Mouse (Mus musculus) CH12.LX (cell line): ENCODE results near the gene Csmd2. TPM values are rescaled to one million over a fixed set of nuclear protein-coding genes. Genes with fewer than 3 reads are reported as not detected.

Experiments
- DNase-seq: peaks from one replicate; pipeline ENCODE4 v3.0.0-alpha.2; 2013; ENCODE audit errors: extremely low read depth
- H3K27ac ChIP-seq: 2 replicates; pipeline ENCODE4 v1.5.1; 2012; ENCODE audit warnings: low read depth, mild to moderate bottlenecking, control low read depth, moderate library complexity; ENCODE audit not compliant: insufficient read depth
- H3K27me3 ChIP-seq: replicated peaks from 2 replicates; pipeline ENCODE3; 2012; ENCODE audit warnings: inconsistent platforms
- H3K36me3 ChIP-seq, 2 experiments: replicated peaks in 1 of 2; 2 replicates each; pipeline versions ENCODE3 to v1.6.1; 2012; ENCODE audit warnings: inconsistent platforms in 1 of 2, low read length in 1 of 2, mild to moderate bottlenecking in 1 of 2, mixed read lengths in 1 of 2, moderate library complexity in 1 of 2; ENCODE audit not compliant: control insufficient read depth in 1 of 2, insufficient read depth in 1 of 2
- H3K4me1 ChIP-seq, 2 experiments: 2 replicates each; pipeline ENCODE4 v1.6.1; 2012; ENCODE audit warnings: inconsistent platforms in 1 of 2, moderate library complexity in 1 of 2; ENCODE audit not compliant: insufficient read depth in 2 of 2, control insufficient read depth in 1 of 2
- H3K4me2 ChIP-seq: 2 replicates; pipeline ENCODE4 v1.6.1; 2012; ENCODE audit warnings: low read depth, mild to moderate bottlenecking, control low read depth; ENCODE audit not compliant: poor library complexity, insufficient read depth, severe bottlenecking
- H3K4me3 ChIP-seq, 3 experiments: fragments of 150-350 bp in 1 of 3; sonication (generic) in 1 of 3; replicated peaks in 1 of 3; 2 replicates each; pipeline versions ENCODE3 to v1.5.1; 2011 to 2012; ENCODE audit warnings: low read depth in 2 of 3, low read length in 2 of 3, mild to moderate bottlenecking in 2 of 3, moderate library complexity in 2 of 3, control low read depth in 1 of 3, improper control_type of control experiment in 1 of 3, inconsistent platforms in 1 of 3, mixed read lengths in 1 of 3; ENCODE audit not compliant: poor library complexity in 1 of 3
- H3K79me2 ChIP-seq: replicated peaks from 2 replicates; pipeline ENCODE4 v1.6.1; 2012; ENCODE audit warnings: mild to moderate bottlenecking, moderate library complexity; ENCODE audit not compliant: control insufficient read depth, poor library complexity, insufficient read depth, severe bottlenecking; ENCODE audit errors: extremely low read depth
- H3K9ac ChIP-seq: 2 replicates; pipeline ENCODE4 v1.6.1; 2012; ENCODE audit warnings: low read depth, mild to moderate bottlenecking, control low read depth, moderate library complexity; ENCODE audit not compliant: insufficient read depth
- H3K9me3 ChIP-seq: replicated peaks from 2 replicates; pipeline ENCODE3; 2012; ENCODE audit warnings: low read length, inconsistent platforms, mixed read lengths
- CTCF ChIP-seq, 2 experiments: IDR thresholded peaks in 1 of 2; conservative IDR thresholded peaks in 1 of 2; 2 replicates each; pipeline ENCODE4 v1.5.1; 2011 to 2012; ENCODE audit warnings: low read depth in 2 of 2, low read length in 2 of 2, improper control_type of control experiment in 1 of 2, inconsistent platforms in 1 of 2, mild to moderate bottlenecking in 1 of 2, moderate library complexity in 1 of 2
- E2F4 ChIP-seq: IDR thresholded peaks from 2 replicates; pipeline ENCODE4 v1.6.1; 2011; ENCODE audit warnings: low read depth, low read length, improper control_type of control experiment; ENCODE audit not compliant: insufficient replicate concordance
- ELF1 ChIP-seq: IDR thresholded peaks from 2 replicates; pipeline ENCODE4 v1.6.1; 2014; ENCODE audit warnings: low read depth, mild to moderate bottlenecking, inconsistent platforms, low read length, improper control_type of control experiment
- EP300 ChIP-seq: IDR thresholded peaks from 2 replicates; pipeline ENCODE4 v1.6.1; 2011; ENCODE audit warnings: low read length, improper control_type of control experiment
- ETS1 ChIP-seq: conservative IDR thresholded peaks from 2 replicates; pipeline ENCODE4 v1.6.1; 2012; ENCODE audit warnings: low read depth, mild to moderate bottlenecking, inconsistent platforms, low read length, improper control_type of control experiment, moderate library complexity
- GABPA ChIP-seq: IDR thresholded peaks from 2 replicates; pipeline ENCODE4 v1.6.1; 2012; ENCODE audit warnings: low read depth, low read length, improper control_type of control experiment, inconsistent platforms; ENCODE audit not compliant: insufficient replicate concordance
- HCFC1 ChIP-seq: IDR thresholded peaks from 2 replicates; pipeline ENCODE4 v1.6.1; 2012; ENCODE audit warnings: low read depth, mild to moderate bottlenecking, inconsistent platforms, low read length, improper control_type of control experiment
- IRF4 ChIP-seq: IDR thresholded peaks from 2 replicates; pipeline ENCODE4 v1.6.1; 2014; ENCODE audit warnings: low read depth, mild to moderate bottlenecking, inconsistent platforms, low read length, improper control_type of control experiment
- JUN ChIP-seq: IDR thresholded peaks from 2 replicates; pipeline ENCODE4 v1.6.1; 2011; ENCODE audit warnings: low read depth, mild to moderate bottlenecking, low read length, improper control_type of control experiment, moderate library complexity; ENCODE audit not compliant: insufficient read depth
- JUND ChIP-seq: conservative IDR thresholded peaks from 2 replicates; pipeline ENCODE4 v1.6.1; 2011; ENCODE audit warnings: low read depth, low read length, improper control_type of control experiment
- MAFK ChIP-seq: IDR thresholded peaks from 2 replicates; pipeline ENCODE4 v1.6.1; 2011; ENCODE audit warnings: low read length, improper control_type of control experiment; ENCODE audit not compliant: insufficient replicate concordance
- MAZ ChIP-seq: IDR thresholded peaks from 2 replicates; pipeline ENCODE4 v1.6.1; 2012; ENCODE audit warnings: low read depth, mild to moderate bottlenecking, inconsistent platforms, low read length, improper control_type of control experiment, moderate library complexity
- MEF2A ChIP-seq: IDR thresholded peaks from 2 replicates; pipeline ENCODE4 v1.6.1; 2014; ENCODE audit warnings: low read depth, mild to moderate bottlenecking, inconsistent platforms, low read length, improper control_type of control experiment, borderline replicate concordance
- MXI1 ChIP-seq: IDR thresholded peaks from 2 replicates; pipeline ENCODE4 v1.6.1; 2011; ENCODE audit warnings: mild to moderate bottlenecking, low read depth, low read length, improper control_type of control experiment
- NELFE ChIP-seq: IDR thresholded peaks from 2 replicates; pipeline ENCODE4 v1.6.1; 2011; ENCODE audit warnings: low read depth, low read length, improper control_type of control experiment
- NRF1 ChIP-seq: IDR thresholded peaks from 2 replicates; pipeline ENCODE4 v1.6.1; 2014; ENCODE audit warnings: low read depth, mild to moderate bottlenecking, inconsistent platforms, low read length, improper control_type of control experiment, moderate library complexity
- POLR2A ChIP-seq: IDR thresholded peaks from 2 replicates; pipeline ENCODE4 v1.6.1; 2011; ENCODE audit warnings: low read depth, mild to moderate bottlenecking, improper control_type of control experiment, low read length
- POLR2AphosphoS2 ChIP-seq: IDR thresholded peaks from 2 replicates; pipeline ENCODE4 v1.6.1; 2011; ENCODE audit warnings: low read depth, low read length, improper control_type of control experiment
- SIN3A ChIP-seq: IDR thresholded peaks from 2 replicates; pipeline ENCODE4 v1.6.1; 2012; ENCODE audit warnings: low read length, improper control_type of control experiment, inconsistent platforms
- TBP ChIP-seq: conservative IDR thresholded peaks from 2 replicates; pipeline ENCODE4 v1.6.1; 2011; ENCODE audit warnings: low read depth, low read length, improper control_type of control experiment
- TCF12 ChIP-seq: IDR thresholded peaks from 2 replicates; pipeline ENCODE4 v1.6.1; 2014; ENCODE audit warnings: low read depth, mild to moderate bottlenecking, inconsistent platforms, low read length, improper control_type of control experiment
- UBTF ChIP-seq: IDR thresholded peaks from 2 replicates; pipeline ENCODE4 v1.6.1; 2012; ENCODE audit warnings: low read depth, mild to moderate bottlenecking, inconsistent platforms, low read length, improper control_type of control experiment, moderate library complexity
- USF1 ChIP-seq: IDR thresholded peaks from 2 replicates; pipeline ENCODE4 v1.6.1; 2014; ENCODE audit warnings: low read depth, mild to moderate bottlenecking, inconsistent platforms, low read length, improper control_type of control experiment
- ZC3H11A ChIP-seq: IDR thresholded peaks from 2 replicates; pipeline ENCODE4 v1.6.1; 2012; ENCODE audit warnings: low read depth, mild to moderate bottlenecking, inconsistent platforms, low read length, improper control_type of control experiment
- dilution Hi-C: fragments of 300-500 bp; cut with MboI; formaldehyde crosslinking; loops from 2 replicates; pipeline ENCODE4 v1.14.3; 2020; ENCODE audit warnings: low sequenced_read_pairs; ENCODE audit not compliant: extremely low pct_unique_long_range_greater_than_20kb, extremely low pct_ligation_motif_present
- in situ Hi-C: fragments of 300-500 bp; cut with MboI; formaldehyde crosslinking; loops from 3 replicates; pipeline ENCODE4 v1.14.3; 2019; ENCODE audit warnings: low sequenced_read_pairs, low pct_ligation_motif_present, low pct_unique_long_range_greater_than_20kb, mixed read lengths
- polyA plus RNA-seq: library from polyadenylated mRNA; unstranded; fragments of >175 nt; gene quantifications from 2 replicates; pipeline ENCODE4 v1.2.1, GENCODE M21; 2012; ENCODE audit warnings: low read depth; ENCODE audit not compliant: insufficient read length
- total RNA-seq, 2 experiments: library from RNA; depleted of rRNA; stranded (reverse); fragments of 300-350 nt in 1 of 2; fragments of >200 nt in 1 of 2; gene quantifications; 2 replicates each; pipeline ENCODE4 v1.2.3; 2012 to 2014

Csmd2 gene
- total and polyA plus RNA-seq, 3 experiments, result 0.08 to 0.80 TPM; not detected in 1

DNA sequence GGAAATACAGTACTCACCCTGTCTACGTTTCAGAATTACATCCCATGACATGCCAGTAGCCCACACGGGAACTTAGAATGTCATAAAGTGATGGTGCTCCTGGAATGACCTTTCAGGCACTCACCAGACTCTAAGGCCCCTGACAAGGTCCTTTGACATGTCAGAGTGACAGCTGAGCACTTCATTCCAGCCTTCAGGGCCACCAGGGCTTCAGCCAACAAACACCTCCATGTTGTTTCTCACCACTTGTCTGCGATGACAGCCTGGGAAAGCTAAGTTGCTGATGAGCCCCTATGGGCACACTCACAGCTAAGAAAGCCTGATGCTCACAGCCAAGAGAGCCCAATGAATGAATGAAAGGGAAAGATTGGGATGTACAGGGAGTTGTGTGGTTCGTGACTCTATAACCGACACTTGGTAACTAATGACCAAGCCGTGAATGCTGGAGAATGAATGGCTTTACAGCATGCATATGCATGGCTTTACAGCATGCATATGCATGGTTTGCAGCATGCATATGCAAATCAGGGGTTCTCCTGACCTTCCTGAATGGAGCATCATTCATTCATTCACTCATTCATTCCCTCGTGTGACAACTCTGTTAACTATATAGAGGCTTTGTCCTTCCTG, 432.4 kb downstream of the Csmd2 start:
- in situ Hi-C loops, result no loop called here
- no peaks in the 10 kb centered on the region for H3K36me3 ChIP-seq
- no peak for DNase-seq
- no peak overlapping the region for H3K9ac ChIP-seq
- no peak overlapping the region for H3K4me3 ChIP-seq
- no peak overlapping the region for H3K4me2 ChIP-seq
- H3K4me1 ChIP-seq, result peaks cover 0 to 2% of the 10 kb centered on the region in 2 experiments; a peak in 1 of 4 replicates
- H3K27me3 ChIP-seq, result peaks cover 10% of the 10 kb centered on the region
- H3K79me2 ChIP-seq, result no peaks in the 10 kb centered on the region
- no peaks in the 10 kb centered on the region for H3K9me3 ChIP-seq
- TF ChIP-seq USF1 (no peak), CTCF (conservative IDR thresholded peaks at IDR 0.05 in 1 of 2, IDR thresholded peaks at IDR 0.05 in 1 of 2; ENCODE audit: low read depth in 2 of 2, low read length in 2 of 2) (no peak), ZC3H11A (no peak), NRF1 (no peak), HCFC1 (no peak), GABPA (no peak)
- no peak overlapping the region for H3K27ac ChIP-seq
- dilution Hi-C loops, result no loop called here

- no peaks in the 10 kb centered on the region for H3K4me1 ChIP-seq
- H3K79me2 ChIP-seq, result no peaks in the 10 kb centered on the region
- DNase-seq, result no peak
- H3K4me2 ChIP-seq, result no peak overlapping the region
- TF ChIP-seq JUND (no peak), MEF2A (no peak), MAZ (no peak), CTCF (conservative IDR thresholded peaks at IDR 0.05 in 1 of 2, IDR thresholded peaks at IDR 0.05 in 1 of 2; ENCODE audit: low read depth in 2 of 2, low read length in 2 of 2) (no peak), POLR2A (no peak), E2F4 (no peak), JUN (no peak), MXI1 (no peak), MAFK (no peak), ETS1 (no peak), NELFE (no peak), EP300 (no peak), TCF12 (no peak), ELF1 (no peak), UBTF (no peak), TBP (no peak), SIN3A (no peak), IRF4 (no peak), POLR2AphosphoS2 (no peak)
- peaks cover 16% of the 10 kb centered on the region for H3K27me3 ChIP-seq
- H3K4me3 ChIP-seq, result no peak overlapping the region
- dilution Hi-C loops, result no loop called here
- H3K9ac ChIP-seq, result no peak overlapping the region
- H3K27ac ChIP-seq, result no peak overlapping the region
- no peaks in the 10 kb centered on the region for H3K36me3 ChIP-seq
- in situ Hi-C loops, result no loop called here
- no peaks in the 10 kb centered on the region for H3K9me3 ChIP-seq
Measured at GRCm38 (mm10) chr4:128422486-128422885, 434.8 kb downstream of the Csmd2 start.
